Mouse (Mus musculus) embryonic fibroblast, embryonic 13.5 days (primary cell): ENCODE measurements around the gene Anapc13.

Experiments used
- CTCF ChIP-seq: IDR thresholded peaks from 2 replicates; pipeline ENCODE4 v1.5.1; 2011; ENCODE audit warnings: mild to moderate bottlenecking, control low read depth, low read length, moderate library complexity, borderline replicate concordance; ENCODE audit not compliant: insufficient read depth
- POLR2A ChIP-seq: IDR thresholded peaks from 2 replicates; pipeline ENCODE4 v1.6.1; 2011; ENCODE audit warnings: low read depth, mild to moderate bottlenecking, control low read depth, low read length, moderate library complexity

- no peak for TF ChIP-seq CTCF
- no peak for TF ChIP-seq POLR2A
These were observed 42.0 kb downstream of the Anapc13 start for GRCm38 (mm10) chr9:102668115-102668514.
